Mouse (Mus musculus): ENCODE measurements at regions not wholly inside any gene's neighbourhood (a gene's known extent, or its start where the extent isn't known, plus 50 kb on each side); places are given as distances from the start of the nearest gene placed in this dataset.

- H3K9ac ChIP-seq = no peak overlapping the region
- no peak for ATAC-seq (ENCODE audit: insufficient number of reproducible peaks, low FRiP score, low TSS enrichment, low read depth)
- no peaks in the 10 kb centered on the region for H3K36me3 ChIP-seq
- no peak overlapping the region for H3K27ac ChIP-seq
- H3K9me3 ChIP-seq = no peaks in the 10 kb centered on the region
- no peak overlapping the region for H3K4me3 ChIP-seq
- no peak overlapping the region for H3K4me2 ChIP-seq
- WGBS = 73% methylated on average over 3 of the region's 3 CpGs
- H3K27me3 ChIP-seq = no peaks in the 10 kb centered on the region
- H3K4me1 ChIP-seq = no peaks in the 10 kb centered on the region
Observed at GRCm38 (mm10) chr7:94061814-94062545, 982.3 kb downstream of the Fam181b start.

All from limb, embryonic 15.5 days (tissue).